In the genomic region with DNA sequence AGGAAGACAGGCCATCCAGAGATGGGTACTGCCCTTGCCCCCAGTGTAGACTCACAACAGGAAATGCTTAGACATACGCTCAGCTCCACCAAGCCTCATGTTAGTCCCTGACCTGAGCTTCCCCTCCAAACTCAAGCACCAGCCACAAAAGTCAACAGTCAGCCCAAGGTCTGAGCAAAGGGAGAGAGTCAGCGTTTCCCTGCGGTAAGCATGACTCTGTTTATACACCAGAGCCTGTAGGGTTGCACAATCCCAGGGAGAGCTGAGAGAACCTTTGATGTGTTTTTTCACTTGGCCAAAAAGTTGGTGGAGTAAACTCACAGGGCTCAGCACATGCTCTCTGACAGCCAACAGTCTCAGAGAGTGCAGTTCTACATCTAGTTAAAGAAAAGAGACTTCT, we compare ENCODE assay signal across 12 mouse cellular contexts.
DNase-seq lines count a peak whose midpoint lies in the region; ATAC-seq and TF ChIP-seq lines count a peak whose summit lies in the region.
"Had no signal": no experiment of that assay in that cellular context is flagged by ENCODE, and none has a peak within 500 bp of the region (broad histone marks: within the 10 kb centered on the region; RNA-seq: fewer than 3 reads in every experiment).

No protein-coding gene starts in this region.

- no peak overlapping the region for H3K27ac ChIP-seq in thymus, adult 2 months (ENCODE audit: control insufficient read depth, insufficient read depth, low read length)
- no peak overlapping the region for H3K27ac ChIP-seq in stomach, embryonic 15.5 days
- H3K27ac ChIP-seq: forebrain, embryonic 13.5 days; heart, embryonic 15.5 days had no signal

- no peak for TF ChIP-seq CTCF in thymus, adult 2 months (IDR thresholded peaks at IDR 0.05; ENCODE audit: borderline replicate concordance, control insufficient read depth, extremely low read depth, insufficient read depth, low read length, poor library complexity)
- TF ChIP-seq CTCF in lung, adult 2 months (IDR thresholded peaks at IDR 0.05; ENCODE audit: insufficient read depth, low read length), result no peak

- H3K4me2 ChIP-seq in stomach, embryonic 15.5 days, result no peak overlapping the region
- H3K4me2 ChIP-seq: forebrain, embryonic 13.5 days; heart, embryonic 15.5 days; limb, embryonic 15.5 days had no signal

- no peaks in the 10 kb centered on the region for H3K36me3 ChIP-seq in thymus, adult 2 months (ENCODE audit: control insufficient read depth, insufficient read depth, low read length)
- no peaks in the 10 kb centered on the region for H3K36me3 ChIP-seq in stomach, embryonic 15.5 days
- H3K36me3 ChIP-seq: heart, embryonic 15.5 days had no signal

- peaks cover 32% of the 10 kb centered on the region for H3K4me1 ChIP-seq in thymus, adult 2 months (replicated peaks; ENCODE audit: control insufficient read depth, insufficient read depth, low read length)
- peaks cover 9% of the 10 kb centered on the region for H3K4me1 ChIP-seq in lung, adult 2 months (ENCODE audit: control insufficient read depth, insufficient read depth, low read length)
- H3K4me1 ChIP-seq in stomach, embryonic 15.5 days, result no peaks in the 10 kb centered on the region
- H3K4me1 ChIP-seq: forebrain, embryonic 13.5 days had no signal

- H3K9ac ChIP-seq in stomach, embryonic 15.5 days, result no peak overlapping the region
- H3K9ac ChIP-seq: forebrain, embryonic 13.5 days; heart, embryonic 15.5 days; limb, embryonic 15.5 days had no signal

- DNase-seq in thymus, postnatal 0 days (ENCODE audit: low spot score), result peak; percentile 26
- DNase-seq in thymus, adult 2 months, result no peak
- peak; percentile 27 for DNase-seq in lung, adult 2 months
- no peak for DNase-seq in right cerebral cortex, adult 18-20 months
- no peak for DNase-seq in left cerebral cortex, postnatal 14 days (ENCODE audit: low spot score in 2 of 2)
- DNase-seq: kidney, postnatal 14 days had no signal

- 7% methylated on average over 3 of the region's 3 CpGs for WGBS in thymus, adult 2 months
- 22% methylated on average over 3 of the region's 3 CpGs for WGBS in lung, adult 2 months
- WGBS in stomach, embryonic 15.5 days, result 44% methylated on average over 3 of the region's 3 CpGs

- H3K4me3 ChIP-seq in thymus, adult 2 months (ENCODE audit: control insufficient read depth, insufficient read depth, low read length), result no peak overlapping the region
- H3K4me3 ChIP-seq in lung, adult 2 months (replicated peaks; ENCODE audit: extremely low read depth, low read depth, low read length), result no peak overlapping the region
- H3K4me3 ChIP-seq in stomach, embryonic 15.5 days (replicated peaks), result no peak overlapping the region
- H3K4me3 ChIP-seq: forebrain, embryonic 13.5 days; heart, embryonic 15.5 days; limb, embryonic 15.5 days had no signal

- TF ChIP-seq POLR2A in thymus, adult 2 months (IDR thresholded peaks at IDR 0.05; ENCODE audit: control insufficient read depth, extremely low read depth, insufficient read depth, low read length, poor library complexity), result no peak
- no peak for TF ChIP-seq POLR2A in lung, adult 2 months (IDR thresholded peaks at IDR 0.05; ENCODE audit: borderline replicate concordance, extremely low read depth, low read depth, low read length)

- no peaks in the 10 kb centered on the region for H3K9me3 ChIP-seq in stomach, embryonic 15.5 days
- H3K9me3 ChIP-seq: forebrain, embryonic 13.5 days; heart, embryonic 15.5 days; limb, embryonic 15.5 days had no signal

- no peaks in the 10 kb centered on the region for H3K27me3 ChIP-seq in thymus, adult 2 months (ENCODE audit: control insufficient read depth, insufficient read depth, low read length)
- H3K27me3 ChIP-seq in stomach, embryonic 15.5 days (replicated peaks), result no peaks in the 10 kb centered on the region
- H3K27me3 ChIP-seq: forebrain, embryonic 13.5 days; heart, embryonic 15.5 days; limb, embryonic 15.5 days had no signal

- intact Hi-C loops in left cerebral cortex, postnatal 14 days (cut with DNase I), result no loop called here

- ATAC-seq in common myeloid progenitor, adult 5-6 weeks (replicated peaks; ENCODE audit: low read depth, poor library complexity, severe bottlenecking), result peak; percentile 88
- ATAC-seq in stomach, embryonic 15.5 days (ENCODE audit: insufficient read depth, low FRiP score, low read depth), result peak; percentile 73; the same call in 1 of the 2 replicates
- no peak for ATAC-seq in monocyte, adult 5-6 weeks (replicated peaks; ENCODE audit: insufficient number of reproducible peaks, low FRiP score, low TSS enrichment, poor library complexity, severe bottlenecking)
- ATAC-seq: forebrain, embryonic 13.5 days had no signal

Comparison
In these comparisons a context has a peak if more than half of its experiments do, and no peak if none do; other contexts are left out.
1. DNase-seq: peak in thymus, postnatal 0 days (single experiment) and lung, adult 2 months (single experiment); none in thymus, adult 2 months (single experiment), right cerebral cortex, adult 18-20 months (single experiment) and left cerebral cortex, postnatal 14 days (0 of 2).